Mouse (Mus musculus) forebrain, postnatal 0 days (tissue): ENCODE results near the gene Olfr655. TPM values are rescaled to one million over a fixed set of nuclear protein-coding genes. Genes with fewer than 3 reads are reported as not detected.

Experiments
- ATAC-seq: fragments of 200-750 bp; cut with Nextera tagmentation; 2 replicates; pipeline ENCODE4 v1.8.0; 2017; ENCODE audit warnings: mild to moderate bottlenecking, moderate library complexity
- DNase-seq: peaks from one replicate; pipeline ENCODE4 v3.0.0-alpha.2; 2015
- H3K27ac ChIP-seq: fragments of 300-500 bp; sonication (generic); 2 replicates; pipeline ENCODE4 v1.5.1; 2014; ENCODE audit warnings: low read depth, mild to moderate bottlenecking, antibody characterized with exemption, low read length, moderate library complexity, mixed read lengths
- H3K27me3 ChIP-seq: fragments of 300-500 bp; sonication (generic); 2 replicates; pipeline ENCODE4 v1.6.1; 2014; ENCODE audit warnings: mild to moderate bottlenecking, low read length, mixed read lengths; ENCODE audit not compliant: insufficient read depth
- H3K36me3 ChIP-seq: fragments of 300-500 bp; sonication (generic); 2 replicates; pipeline ENCODE4 v1.6.1; 2014; ENCODE audit warnings: mild to moderate bottlenecking, moderate library complexity; ENCODE audit not compliant: insufficient read depth
- H3K4me1 ChIP-seq: fragments of 300-500 bp; sonication (generic); 2 replicates; pipeline ENCODE4 v1.6.1; 2014; ENCODE audit warnings: antibody characterized with exemption; ENCODE audit not compliant: insufficient read depth
- H3K4me2 ChIP-seq: fragments of 300-500 bp; sonication (generic); 2 replicates; pipeline ENCODE4 v1.6.1; 2014; ENCODE audit warnings: low read depth, mild to moderate bottlenecking, moderate library complexity
- H3K4me3 ChIP-seq: fragments of 300-500 bp; sonication (generic); 2 replicates; pipeline ENCODE4 v1.5.1; 2014; ENCODE audit warnings: low read depth, low read length, mixed read lengths
- H3K9ac ChIP-seq: fragments of 300-500 bp; sonication (generic); 2 replicates; pipeline ENCODE4 v1.6.1; 2014; ENCODE audit warnings: mild to moderate bottlenecking
- H3K9me3 ChIP-seq: fragments of 300-500 bp; sonication (generic); 2 replicates; pipeline ENCODE4 v1.6.1; 2016; ENCODE audit warnings: low read length
- CTCF ChIP-seq: sonication (generic); IDR thresholded peaks from 2 replicates; pipeline ENCODE4 v1.5.1; 2016; ENCODE audit warnings: antibody characterized with exemption, control low read depth, low read depth
- WGBS: fragments of 180-500 bp; shearing (Covaris S2); extraction: QIAGEN DNeasy Blood & Tissue Kit; methylation state at CpG from one replicate; pipeline ENCODE4 v1.1.7; 2014; 5-methylcytosine and 5-hydroxymethylcytosine counted together
- polyA plus RNA-seq: library from polyadenylated mRNA; unstranded; fragments of >200 nt; fragmentation: Nextera tagmentation; extraction: Ambion mirVana; gene quantifications from 2 replicates; pipeline ENCODE4 v1.2.1, GENCODE M21; 2015
- total RNA-seq: library from RNA; depleted of rRNA; stranded (reverse); fragments of >200 nt; gene quantifications from 2 replicates; pipeline ENCODE4 v1.2.3, GENCODE M21; 2014; rRNA removed

Olfr655 gene
- total RNA-seq (0.38 TPM in 1 of 2 replicates, not detected in the other), polyA plus RNA-seq (not detected in 2 replicates)

GRCm38 (mm10) chr7:104601679-104602078 lies at the start of gene Olfr655:
Olfr655 (minus strand) TSS chr7:104601779.
- Histone ChIP-seq H3K9ac (no peak within 1 kb of the TSS), H3K4me2 (no peak within 1 kb of the TSS), H3K27me3 (no peaks in the 10 kb centered on the region), H3K9me3 (no peaks in the 10 kb centered on the region), H3K27ac (no peak within 1 kb of the TSS), H3K4me1 (no peaks in the 10 kb centered on the region), H3K36me3 (no peaks in the 10 kb centered on the region), H3K4me3 (no peak within 1 kb of the TSS)
- 88% methylated on average over 2 of the region's 2 CpGs for WGBS
- TF ChIP-seq CTCF, result no peak
- ATAC-seq (no peak), DNase-seq (no peak)

DNA sequence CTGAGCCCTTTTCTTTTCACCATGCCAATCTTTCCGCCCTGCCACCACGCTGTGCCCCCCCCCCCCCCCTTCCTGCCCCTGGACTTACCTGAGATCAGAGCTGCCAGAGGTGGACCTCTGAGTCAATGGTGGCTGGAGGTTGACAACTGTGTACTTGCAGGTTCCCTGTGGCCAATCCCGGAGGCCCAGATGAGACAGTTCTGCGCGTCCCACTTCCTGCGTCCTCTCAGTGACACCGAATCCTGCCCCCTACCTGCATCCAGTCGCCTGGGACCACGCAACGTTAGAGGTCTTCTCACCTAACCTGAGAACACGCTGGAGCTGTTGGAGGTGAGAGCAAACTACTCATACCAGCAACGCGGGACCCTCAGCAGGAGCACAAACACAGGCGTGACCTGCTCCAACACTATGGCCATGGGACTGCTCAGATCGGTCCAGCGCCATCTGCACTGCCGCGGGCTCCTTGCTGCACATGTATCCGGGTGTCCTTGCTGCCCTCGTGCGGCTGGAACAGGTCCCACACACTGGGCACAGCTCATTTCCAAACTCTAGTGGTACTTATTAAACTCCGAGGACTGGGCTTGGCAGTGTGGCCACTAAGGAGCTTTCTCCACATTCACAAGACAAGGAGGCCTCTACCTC lies 45.4 kb upstream of the Olfr655 start, which contains the start of gene Olfr658:
Olfr658 (minus strand) TSS at position 465 of the 642 bp plus-strand sequence.
- H3K4me3 ChIP-seq, result no peak within 1 kb of the TSS
- peak; percentile 63 for TF ChIP-seq CTCF
- ATAC-seq (peak; percentile 77), DNase-seq (peak; percentile 59)
- no peak within 1 kb of the TSS for H3K27ac ChIP-seq
- no peaks in the 10 kb centered on the region for H3K36me3 ChIP-seq
- H3K9ac ChIP-seq, result no peak within 1 kb of the TSS
- no peaks in the 10 kb centered on the region for H3K9me3 ChIP-seq
- no peaks in the 10 kb centered on the region for H3K27me3 ChIP-seq
- H3K4me2 ChIP-seq, result peak within 1 kb of the TSS; percentile 41
- no peaks in the 10 kb centered on the region for H3K4me1 ChIP-seq
- 27% methylated on average over 20 of the region's 22 CpGs for WGBS

DNA sequence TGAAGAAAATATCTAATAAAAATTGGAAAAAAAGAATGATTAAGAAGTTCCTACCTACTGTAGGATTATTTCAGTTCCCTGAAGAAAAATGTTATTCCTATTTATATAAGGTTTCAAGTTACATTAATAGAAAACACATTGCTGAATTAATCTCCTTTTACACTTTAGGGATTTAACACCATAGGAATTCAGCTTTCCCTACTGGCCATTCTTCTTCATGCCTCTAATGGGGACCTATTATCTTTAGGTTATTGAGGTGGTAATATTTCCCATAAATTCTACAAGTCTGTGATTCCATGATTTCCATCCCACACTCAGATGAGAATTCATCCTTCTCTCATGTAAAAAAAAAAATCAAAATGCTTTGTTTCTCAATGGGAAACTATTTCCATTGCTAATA lies 22.9 kb upstream of the Olfr655 start, which contains the start of gene Olfr657:
Olfr657 (plus strand) TSS at position 301 of the 400 bp plus-strand sequence.
- no peak for DNase-seq
- H3K36me3 ChIP-seq, result no peaks in the 10 kb centered on the region
- TF ChIP-seq CTCF, result no peak
- H3K4me3 ChIP-seq, result no peak within 1 kb of the TSS
- no peak within 1 kb of the TSS for H3K4me2 ChIP-seq
- H3K9ac ChIP-seq, result no peak within 1 kb of the TSS
- H3K9me3 ChIP-seq, result no peaks in the 10 kb centered on the region
- no peaks in the 10 kb centered on the region for H3K4me1 ChIP-seq
- ATAC-seq, result no peak
- H3K27me3 ChIP-seq, result no peaks in the 10 kb centered on the region
- no peak within 1 kb of the TSS for H3K27ac ChIP-seq

- no peaks in the 10 kb centered on the region for H3K27me3 ChIP-seq
- WGBS, result 74% methylated on average over 4 of the region's 4 CpGs
- ATAC-seq, result no peak
- no peak within 1 kb of the TSS for H3K27ac ChIP-seq
- no peaks in the 10 kb centered on the region for H3K4me1 ChIP-seq
- H3K4me3 ChIP-seq, result no peak within 1 kb of the TSS
- no peak within 1 kb of the TSS for H3K9ac ChIP-seq
- H3K36me3 ChIP-seq, result no peaks in the 10 kb centered on the region
- DNase-seq, result no peak
- TF ChIP-seq CTCF, result no peak
- H3K9me3 ChIP-seq, result no peaks in the 10 kb centered on the region
- H3K4me2 ChIP-seq, result no peak within 1 kb of the TSS
Measured at GRCm38 (mm10) chr7:104613655-104614054, 12.1 kb upstream of the Olfr655 start, which contains the start of gene Olfr656. Olfr656 (plus strand) TSS chr7:104613955.

DNA sequence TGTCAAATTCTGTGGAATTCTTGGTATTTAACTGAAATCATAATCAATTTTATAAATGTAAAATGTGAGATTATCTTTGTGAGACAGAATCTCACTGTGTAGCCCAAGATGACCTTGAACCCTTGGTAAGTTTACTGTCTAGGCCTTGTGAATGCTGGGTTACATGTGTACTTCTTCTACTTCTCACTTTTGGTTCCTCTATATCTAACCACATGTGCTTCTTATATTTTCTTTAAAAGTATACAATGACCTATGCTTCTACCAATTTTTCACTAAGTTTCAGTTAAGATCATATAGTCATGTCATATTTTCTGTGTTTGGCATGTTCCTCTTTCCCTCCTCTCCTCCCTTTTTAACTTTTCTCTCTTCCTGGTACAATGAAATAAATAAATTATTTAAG lies 3.1 kb upstream of the Olfr655 start:
- Histone ChIP-seq H3K36me3 (no peaks in the 10 kb centered on the region), H3K4me3 (no peak overlapping the region), H3K9me3 (no peaks in the 10 kb centered on the region), H3K4me2 (no peak overlapping the region), H3K4me1 (no peaks in the 10 kb centered on the region), H3K27ac (no peak overlapping the region), H3K9ac (no peak overlapping the region), H3K27me3 (no peaks in the 10 kb centered on the region)
- no peak for TF ChIP-seq CTCF
- no peak for DNase-seq
- ATAC-seq, result no peak

GRCm38 (mm10) chr7:104603173-104603572 lies 1.6 kb upstream of the Olfr655 start:
- Histone ChIP-seq H3K27ac (no peak overlapping the region), H3K4me1 (no peaks in the 10 kb centered on the region), H3K27me3 (no peaks in the 10 kb centered on the region), H3K36me3 (no peaks in the 10 kb centered on the region), H3K4me3 (no peak overlapping the region), H3K9ac (no peak overlapping the region), H3K4me2 (no peak overlapping the region), H3K9me3 (no peaks in the 10 kb centered on the region)
- WGBS, result 2% methylated on average over 3 of the region's 3 CpGs
- ATAC-seq (no peak), DNase-seq (no peak)
- peak; percentile 55 for TF ChIP-seq CTCF

- no peak for TF ChIP-seq CTCF
- Histone ChIP-seq H3K36me3 (no peaks in the 10 kb centered on the region), H3K27ac (no peak overlapping the region), H3K9me3 (no peaks in the 10 kb centered on the region), H3K9ac (no peak overlapping the region), H3K27me3 (no peaks in the 10 kb centered on the region), H3K4me2 (no peak overlapping the region), H3K4me1 (no peaks in the 10 kb centered on the region), H3K4me3 (no peak overlapping the region)
- no peak for ATAC-seq
- DNase-seq, result no peak
- WGBS, result 82% methylated on average over 5 of the region's 5 CpGs
Measured at GRCm38 (mm10) chr7:104588274-104588673, 13.3 kb downstream of the Olfr655 start.
